Mouse (Mus musculus) midbrain, embryonic 11.5 days (tissue): ENCODE results near the gene Nipsnap3a. TPM values are rescaled to one million over a fixed set of nuclear protein-coding genes. Genes with fewer than 3 reads are reported as not detected.

ENCODE experiments used
- ATAC-seq: fragments of 200-750 bp; cut with Nextera tagmentation; 2 replicates; pipeline ENCODE4 v1.8.0; 2017; ENCODE audit warnings: moderate TSS enrichment, moderate library complexity; ENCODE audit not compliant: low FRiP score
- DNase-seq: peaks from one replicate; pipeline ENCODE4 v3.0.0; 2015; ENCODE audit warnings: low spot score; ENCODE audit errors: missing footprints
- H3K27ac ChIP-seq: fragments of 300-500 bp; sonication (generic); 2 replicates; pipeline ENCODE4 v1.5.1; 2014; ENCODE audit warnings: low read depth, low read length
- H3K27me3 ChIP-seq: fragments of 300-500 bp; sonication (generic); 2 replicates; pipeline ENCODE4 v1.6.1; 2014; ENCODE audit warnings: mild to moderate bottlenecking, low read length, moderate library complexity, mixed read lengths; ENCODE audit not compliant: control insufficient read depth, insufficient read depth
- H3K36me3 ChIP-seq: fragments of 300-500 bp; sonication (generic); 2 replicates; pipeline ENCODE4 v1.6.1; 2014; ENCODE audit warnings: mild to moderate bottlenecking, low read length, moderate library complexity, mixed read lengths; ENCODE audit not compliant: control insufficient read depth, insufficient read depth
- H3K4me1 ChIP-seq: fragments of 300-500 bp; sonication (generic); 2 replicates; pipeline ENCODE4 v1.6.1; 2014; ENCODE audit warnings: low read length; ENCODE audit not compliant: control insufficient read depth, insufficient read depth
- H3K4me2 ChIP-seq: fragments of 300-500 bp; sonication (generic); 2 replicates; pipeline ENCODE4 v1.6.1; 2014; ENCODE audit warnings: mild to moderate bottlenecking, moderate library complexity
- H3K4me3 ChIP-seq: fragments of 300-500 bp; sonication (generic); 2 replicates; pipeline ENCODE4 v1.5.1; 2014; ENCODE audit warnings: low read depth, low read length
- H3K9ac ChIP-seq: fragments of 300-500 bp; sonication (generic); 2 replicates; pipeline ENCODE4 v1.6.1; 2014; ENCODE audit warnings: low read length
- H3K9me3 ChIP-seq: fragments of 300-500 bp; sonication (generic); 2 replicates; pipeline ENCODE4 v1.6.1; 2016; ENCODE audit warnings: low read length; ENCODE audit not compliant: control insufficient read depth
- WGBS: fragments of 180-500 bp; shearing (Covaris S2); extraction: QIAGEN DNeasy Blood & Tissue Kit; methylation state at CpG from one replicate; pipeline ENCODE4 v1.1.7; 2014; 5-methylcytosine and 5-hydroxymethylcytosine counted together
- polyA plus RNA-seq: library from polyadenylated mRNA; unstranded; fragments of >200 nt; fragmentation: Nextera tagmentation; extraction: Ambion mirVana; gene quantifications from 2 replicates; pipeline ENCODE4 v1.2.1, GENCODE M21; 2014

Gene Nipsnap3a
- polyA plus RNA-seq, 1 experiment from 2014 or later = not detected

GRCm38 (mm10) chr4:53009871-53010270 lies 20.8 kb downstream of the Nipsnap3a start:
- Histone ChIP-seq H3K4me2 (no peak overlapping the region), H3K9me3 (no peaks in the 10 kb centered on the region), H3K4me1 (peaks cover 3% of the 10 kb centered on the region; the same call in 1 of the 2 replicates), H3K27me3 (no peaks in the 10 kb centered on the region), H3K9ac (no peak overlapping the region), H3K36me3 (no peaks in the 10 kb centered on the region), H3K4me3 (no peak overlapping the region), H3K27ac (no peak overlapping the region)
- no peak for ATAC-seq
- DNase-seq = no peak
- 91% methylated on average over 4 of the region's 4 CpGs for WGBS

- peaks cover 2% of the 10 kb centered on the region; the same call in 1 of the 2 replicates for H3K9me3 ChIP-seq
- H3K27me3 ChIP-seq = no peaks in the 10 kb centered on the region
- peak within 1 kb of the TSS; percentile 44; the same call in 1 of the 2 replicates for H3K27ac ChIP-seq
- DNase-seq (peak; percentile 100), ATAC-seq (peak; percentile 96)
- peak within 1 kb of the TSS; percentile 50 for H3K4me2 ChIP-seq
- H3K9ac ChIP-seq = peak within 1 kb of the TSS; percentile 76
- H3K4me1 ChIP-seq = peaks cover 3% of the 10 kb centered on the region; the same call in 1 of the 2 replicates
- H3K4me3 ChIP-seq = peak within 1 kb of the TSS; percentile 76
- under 1% methylated on average over 63 of the region's 63 CpGs for WGBS
- peaks cover 11% of the 10 kb centered on the region for H3K36me3 ChIP-seq
These were observed 22.8 kb downstream of the Nipsnap3a start, which contains the start of gene Nipsnap3b for GRCm38 (mm10) chr4:53011732-53012361. Gene Nipsnap3b, plus strand, starts transcription at chr4:53011880.

GRCm38 (mm10) chr4:53014421-53014820 lies 25.3 kb downstream of the Nipsnap3a start:
- ATAC-seq (no peak), DNase-seq (no peak)
- Histone ChIP-seq H3K9ac (no peak overlapping the region), H3K4me1 (peaks cover 3% of the 10 kb centered on the region; the same call in 1 of the 2 replicates), H3K27me3 (no peaks in the 10 kb centered on the region), H3K9me3 (peaks cover 4% of the 10 kb centered on the region; the same call in 1 of the 2 replicates), H3K4me3 (no peak overlapping the region), H3K4me2 (no peak overlapping the region), H3K36me3 (peaks cover 17% of the 10 kb centered on the region), H3K27ac (no peak overlapping the region)
- 92% methylated on average over 7 of the region's 7 CpGs for WGBS

- H3K36me3 ChIP-seq = peaks cover 19% of the 10 kb centered on the region
- whole genome bisulfite sequencing = 98% methylated on average over 3 of the region's 3 CpGs
- no peaks in the 10 kb centered on the region for H3K27me3 ChIP-seq
These were observed 26.0 kb downstream of the Nipsnap3a start for GRCm38 (mm10) chr4:53015024-53015423.

GRCm38 (mm10) chr4:53018392-53018791 lies 29.3 kb downstream of the Nipsnap3a start:
- Histone ChIP-seq H3K9me3 (peaks cover 4% of the 10 kb centered on the region; the same call in 1 of the 2 replicates), H3K9ac (no peak overlapping the region), H3K27ac (no peak overlapping the region), H3K4me2 (no peak overlapping the region), H3K4me1 (no peaks in the 10 kb centered on the region), H3K4me3 (no peak overlapping the region), H3K36me3 (peaks cover 21% of the 10 kb centered on the region), H3K27me3 (no peaks in the 10 kb centered on the region)
- DNase-seq = no peak
- WGBS = 90% methylated on average over 1 of the region's 1 CpGs
- no peak for ATAC-seq

More at GRCm38 (mm10) chr4:53015024-53015423, 26.0 kb downstream of the Nipsnap3a start:
- H3K9ac ChIP-seq = no peak overlapping the region
- no peak for ATAC-seq
- no peak overlapping the region for H3K27ac ChIP-seq
- no peak for DNase-seq
- no peak overlapping the region for H3K4me3 ChIP-seq
- no peak overlapping the region for H3K4me2 ChIP-seq
- H3K4me1 ChIP-seq = peaks cover 3% of the 10 kb centered on the region; the same call in 1 of the 2 replicates
- H3K9me3 ChIP-seq = peaks cover 4% of the 10 kb centered on the region; the same call in 1 of the 2 replicates

GRCm38 (mm10) chr4:53023189-53023925 lies 34.3 kb downstream of the Nipsnap3a start:
- DNase-seq (no peak), ATAC-seq (no peak)
- Histone ChIP-seq H3K9ac (no peak overlapping the region), H3K27me3 (no peaks in the 10 kb centered on the region), H3K9me3 (no peaks in the 10 kb centered on the region), H3K4me2 (no peak overlapping the region), H3K4me3 (no peak overlapping the region), H3K4me1 (no peaks in the 10 kb centered on the region), H3K27ac (no peak overlapping the region), H3K36me3 (peaks cover 7% of the 10 kb centered on the region; the same call in 1 of the 2 replicates)
- 94% methylated on average over 14 of the region's 14 CpGs for WGBS

- Histone ChIP-seq H3K27ac (no peak overlapping the region), H3K4me1 (no peaks in the 10 kb centered on the region), H3K9ac (no peak overlapping the region), H3K27me3 (no peaks in the 10 kb centered on the region), H3K4me2 (no peak overlapping the region), H3K36me3 (peaks cover 4% of the 10 kb centered on the region; the same call in 1 of the 2 replicates), H3K9me3 (no peaks in the 10 kb centered on the region), H3K4me3 (no peak overlapping the region)
- WGBS = 93% methylated on average over 4 of the region's 4 CpGs
- no peak for ATAC-seq
- DNase-seq = no peak
These were observed 35.3 kb downstream of the Nipsnap3a start for GRCm38 (mm10) chr4:53024397-53024796.

- H3K36me3 ChIP-seq = peaks cover 2% of the 10 kb centered on the region; the same call in 1 of the 2 replicates
- no peak for ATAC-seq
- H3K27ac ChIP-seq = no peak overlapping the region
- no peaks in the 10 kb centered on the region for H3K4me1 ChIP-seq
- H3K4me2 ChIP-seq = no peak overlapping the region
- no peak overlapping the region for H3K9ac ChIP-seq
- 86% methylated on average over 3 of the region's 3 CpGs for WGBS
- no peak overlapping the region for H3K4me3 ChIP-seq
- no peak for DNase-seq
- no peaks in the 10 kb centered on the region for H3K9me3 ChIP-seq
- no peaks in the 10 kb centered on the region for H3K27me3 ChIP-seq
These were observed 38.7 kb downstream of the Nipsnap3a start for GRCm38 (mm10) chr4:53027811-53028210.
